Mouse (Mus musculus): ENCODE results near the gene Fbxl21.
A peak's percentile ranks its signal among the peaks of the same experiment; 100 is the strongest.

Fbxl21 gene

GRCm38 (mm10) chr13:56522081-56522820 is at the start of gene Fbxl21:
Gene Fbxl21, plus strand, starts transcription at chr13:56522472.
- DNase-seq: peak; percentile 96

- DNase-seq: no peak
Observed at GRCm38 (mm10) chr13:56472661-56473060, 49.6 kb upstream of the Fbxl21 start.

GRCm38 (mm10) chr13:56475363-56475762 is 46.9 kb upstream of the Fbxl21 start:
- no peak for DNase-seq

GRCm38 (mm10) chr13:56476790-56477189 is 45.5 kb upstream of the Fbxl21 start:
- no peak for DNase-seq

GRCm38 (mm10) chr13:56477271-56477670 is 45.0 kb upstream of the Fbxl21 start:
- no peak for DNase-seq

- no peak for DNase-seq
Observed at GRCm38 (mm10) chr13:56478027-56478426, 44.2 kb upstream of the Fbxl21 start.

GRCm38 (mm10) chr13:56482146-56482545 is 40.1 kb upstream of the Fbxl21 start, which contains the start of gene Il9:
Gene Il9, minus strand, starts transcription at chr13:56482246.
- DNase-seq: no peak

GRCm38 (mm10) chr13:56488012-56488411 is 34.3 kb upstream of the Fbxl21 start:
- no peak for DNase-seq

- DNase-seq: no peak
Observed at GRCm38 (mm10) chr13:56494440-56494839, 27.8 kb upstream of the Fbxl21 start.

GRCm38 (mm10) chr13:56500132-56500531 is 22.1 kb upstream of the Fbxl21 start:
- no peak for DNase-seq

- DNase-seq: no peak
Observed at GRCm38 (mm10) chr13:56500636-56501035, 21.6 kb upstream of the Fbxl21 start.

- no peak for DNase-seq
Observed at GRCm38 (mm10) chr13:56501866-56502420, 20.3 kb upstream of the Fbxl21 start.

GRCm38 (mm10) chr13:56506871-56507496 is 15.3 kb upstream of the Fbxl21 start:
- DNase-seq: no peak

- no peak for DNase-seq
Observed at GRCm38 (mm10) chr13:56509796-56510195, 12.5 kb upstream of the Fbxl21 start.

- DNase-seq: no peak
Observed at GRCm38 (mm10) chr13:56513595-56513994, 8.7 kb upstream of the Fbxl21 start.

- DNase-seq: no peak
Observed at GRCm38 (mm10) chr13:56516311-56516710, 6.0 kb upstream of the Fbxl21 start.

GRCm38 (mm10) chr13:56516816-56517215 is 5.5 kb upstream of the Fbxl21 start:
- DNase-seq: no peak

GRCm38 (mm10) chr13:56522821-56523167 is 522 bp downstream of the Fbxl21 start:
- no peak for DNase-seq

GRCm38 (mm10) chr13:56526871-56527270 is 4.6 kb downstream of the Fbxl21 start:
- DNase-seq: no peak

- no peak for DNase-seq
Observed at GRCm38 (mm10) chr13:56527846-56528245, 5.6 kb downstream of the Fbxl21 start.

- no peak for DNase-seq
Observed at GRCm38 (mm10) chr13:56528281-56528680, 6.0 kb downstream of the Fbxl21 start.

GRCm38 (mm10) chr13:56529031-56529430 is 6.8 kb downstream of the Fbxl21 start:
- DNase-seq: no peak

- DNase-seq: no peak
Observed at GRCm38 (mm10) chr13:56529685-56530084, 7.4 kb downstream of the Fbxl21 start.

GRCm38 (mm10) chr13:56534931-56535330 is 12.7 kb downstream of the Fbxl21 start:
- no peak for DNase-seq
